Mouse (Mus musculus): ENCODE measurements around the gene Cdkal1. TPM values are rescaled to one million over a fixed set of nuclear protein-coding genes. Genes with fewer than 3 reads are reported as not detected.

The Cdkal1 gene
- total and polyA plus RNA-seq, 3 experiments, result 8.7 to 13.7 (median 9.5) TPM

GRCm38 (mm10) chr13:29274296-29274695, 581.2 kb downstream of the Cdkal1 start:
- no peaks in the 10 kb centered on the region for H3K36me3 ChIP-seq (replicated peaks in 1 of 2; ENCODE audit: control insufficient read depth in 1 of 2, insufficient read depth in 1 of 2, low read length in 1 of 2)
- H3K4me2 ChIP-seq (ENCODE audit: insufficient read depth, low read depth, poor library complexity, severe bottlenecking), result no peak overlapping the region
- in situ Hi-C loops (cut with MboI; ENCODE audit: low pct_ligation_motif_present, low pct_unique_long_range_greater_than_20kb, low sequenced_read_pairs), result no loop called here
- no peak overlapping the region for H3K27ac ChIP-seq (ENCODE audit: insufficient read depth, low read depth)
- H3K4me1 ChIP-seq (ENCODE audit: control insufficient read depth in 1 of 2, insufficient read depth in 2 of 2), result no peaks in the 10 kb centered on the region
- TF ChIP-seq UBTF (IDR thresholded peaks at IDR 0.05; ENCODE audit: low read depth, low read length) (no peak), ETS1 (conservative IDR thresholded peaks at IDR 0.05; ENCODE audit: low read depth, low read length) (no peak), SMC3 (IDR thresholded peaks at IDR 0.05; ENCODE audit: low read depth, low read length) (no peak), JUN (IDR thresholded peaks at IDR 0.05; ENCODE audit: insufficient read depth, low read depth, low read length) (no peak), GABPA (IDR thresholded peaks at IDR 0.05; ENCODE audit: insufficient replicate concordance, low read depth, low read length) (no peak), KAT2A (IDR thresholded peaks at IDR 0.05; ENCODE audit: insufficient replicate concordance, low read length) (no peak), MAX (IDR thresholded peaks at IDR 0.05; ENCODE audit: low read length) (no peak), POLR2AphosphoS2 (IDR thresholded peaks at IDR 0.05; ENCODE audit: low read depth, low read length) (no peak), ZC3H11A (IDR thresholded peaks at IDR 0.05; ENCODE audit: low read depth, low read length) (no peak), ZNF384 (IDR thresholded peaks at IDR 0.05; ENCODE audit: low read depth, low read length) (no peak), MEF2A (IDR thresholded peaks at IDR 0.05; ENCODE audit: borderline replicate concordance, low read depth, low read length) (no peak), BHLHE40 (IDR thresholded peaks at IDR 0.05; ENCODE audit: low read depth, low read length) (no peak), HCFC1 (IDR thresholded peaks at IDR 0.05; ENCODE audit: low read depth, low read length) (no peak), USF1 (IDR thresholded peaks at IDR 0.05; ENCODE audit: low read depth, low read length) (no peak), IRF4 (IDR thresholded peaks at IDR 0.05; ENCODE audit: low read depth, low read length) (no peak), MXI1 (IDR thresholded peaks at IDR 0.05; ENCODE audit: low read depth, low read length) (no peak), PAX5 (IDR thresholded peaks at IDR 0.05; ENCODE audit: low read length) (no peak), ZKSCAN1 (IDR thresholded peaks at IDR 0.05; ENCODE audit: borderline replicate concordance, low read depth, low read length) (no peak)
- dilution Hi-C loops (cut with MboI; ENCODE audit: extremely low pct_ligation_motif_present, extremely low pct_unique_long_range_greater_than_20kb, low sequenced_read_pairs), result no loop called here
- no peak overlapping the region for H3K4me3 ChIP-seq (replicated peaks in 1 of 3; ENCODE audit: low read depth in 2 of 3, low read length in 2 of 3, poor library complexity in 1 of 3)
- no peaks in the 10 kb centered on the region for H3K9me3 ChIP-seq (replicated peaks; ENCODE audit: low read length)
- no peak overlapping the region for H3K9ac ChIP-seq (ENCODE audit: insufficient read depth, low read depth)
- DNase-seq (ENCODE audit: extremely low read depth), result no peak
- no peaks in the 10 kb centered on the region for H3K79me2 ChIP-seq (replicated peaks; ENCODE audit: control insufficient read depth, extremely low read depth, insufficient read depth, poor library complexity, severe bottlenecking)
- no peaks in the 10 kb centered on the region for H3K27me3 ChIP-seq (replicated peaks)

- Histone ChIP-seq H3K9me3 (replicated peaks; ENCODE audit: low read length) (no peaks in the 10 kb centered on the region), H3K36me3 (replicated peaks in 1 of 2; ENCODE audit: control insufficient read depth in 1 of 2, insufficient read depth in 1 of 2, low read length in 1 of 2) (no peaks in the 10 kb centered on the region), H3K9ac (ENCODE audit: insufficient read depth, low read depth) (no peak overlapping the region), H3K4me1 (ENCODE audit: control insufficient read depth in 1 of 2, insufficient read depth in 2 of 2) (no peaks in the 10 kb centered on the region), H3K79me2 (replicated peaks; ENCODE audit: control insufficient read depth, extremely low read depth, insufficient read depth, poor library complexity, severe bottlenecking) (no peaks in the 10 kb centered on the region), H3K27me3 (replicated peaks) (no peaks in the 10 kb centered on the region), H3K4me3 (replicated peaks in 1 of 3; ENCODE audit: low read depth in 2 of 3, low read length in 2 of 3, poor library complexity in 1 of 3) (no peak overlapping the region), H3K27ac (ENCODE audit: insufficient read depth, low read depth) (no peak overlapping the region), H3K4me2 (ENCODE audit: insufficient read depth, low read depth, poor library complexity, severe bottlenecking) (no peak overlapping the region)
- dilution Hi-C loops (cut with MboI; ENCODE audit: extremely low pct_ligation_motif_present, extremely low pct_unique_long_range_greater_than_20kb, low sequenced_read_pairs) (no loop called here), in situ Hi-C loops (cut with MboI; ENCODE audit: low pct_ligation_motif_present, low pct_unique_long_range_greater_than_20kb, low sequenced_read_pairs) (no loop called here)
- DNase-seq (ENCODE audit: extremely low read depth), result no peak
- TF ChIP-seq POLR2AphosphoS2 (IDR thresholded peaks at IDR 0.05; ENCODE audit: low read depth, low read length) (no peak), ZNF384 (IDR thresholded peaks at IDR 0.05; ENCODE audit: low read depth, low read length) (no peak), IRF4 (IDR thresholded peaks at IDR 0.05; ENCODE audit: low read depth, low read length) (no peak)
Measured at GRCm38 (mm10) chr13:29273693-29274221, 581.7 kb downstream of the Cdkal1 start.
